Mouse (Mus musculus) cortical plate, adult 2 months (tissue): ENCODE measurements around the gene Ptprg.

Experiments used
- CTCF ChIP-seq: fragments of 200-500 bp; IDR thresholded peaks from 2 replicates; pipeline ENCODE4 v1.5.1; 2011; ENCODE audit warnings: mild to moderate bottlenecking, control low read depth, low read length; ENCODE audit not compliant: insufficient read depth; ENCODE audit errors: extremely low read depth
- POLR2A ChIP-seq: fragments of 200-500 bp; IDR thresholded peaks from 2 replicates; pipeline ENCODE4 v1.6.1; 2011; ENCODE audit warnings: mild to moderate bottlenecking, low read length, control low read depth; ENCODE audit not compliant: insufficient read depth; ENCODE audit errors: extremely low read depth

- no peak for TF ChIP-seq CTCF
- no peak for TF ChIP-seq POLR2A
Measured at GRCm38 (mm10) chr14:11828086-11828485, 274.8 kb downstream of the Ptprg start.
